Mouse (Mus musculus): ENCODE data around the gene Nyap2.

The Nyap2 gene

GRCm38 (mm10) chr1:81145576-81145975 lies 68.8 kb downstream of the Nyap2 start:
- H3K27me3 ChIP-seq (ENCODE audit: insufficient read depth, low read length) = no peaks in the 10 kb centered on the region
- no peak overlapping the region for H3K4me3 ChIP-seq (replicated peaks; ENCODE audit: low read length)
- no peaks in the 10 kb centered on the region for H3K36me3 ChIP-seq (ENCODE audit: insufficient read depth, low read length)
- H3K4me1 ChIP-seq (replicated peaks; ENCODE audit: low read depth, low read length) = no peaks in the 10 kb centered on the region
- no peaks in the 10 kb centered on the region for H3K9me3 ChIP-seq (ENCODE audit: low read length)
- no peak for TF ChIP-seq POU5F1 (IDR thresholded peaks at IDR 0.05; ENCODE audit: borderline replicate concordance, low read length)
- no peak for TF ChIP-seq NANOG (IDR thresholded peaks at IDR 0.05; ENCODE audit: borderline replicate concordance, low read length)
- TF ChIP-seq CTCF (conservative IDR thresholded peaks at IDR 0.05; ENCODE audit: low read length) = no peak

GRCm38 (mm10) chr1:81169245-81169644 lies 92.5 kb downstream of the Nyap2 start:
- Histone ChIP-seq H3K36me3 (ENCODE audit: insufficient read depth, low read length) (no peaks in the 10 kb centered on the region), H3K9me3 (ENCODE audit: low read length) (no peaks in the 10 kb centered on the region), H3K4me1 (replicated peaks; ENCODE audit: low read depth, low read length) (no peaks in the 10 kb centered on the region), H3K4me3 (replicated peaks; ENCODE audit: low read length) (no peak overlapping the region), H3K27me3 (ENCODE audit: insufficient read depth, low read length) (no peaks in the 10 kb centered on the region)
- TF ChIP-seq CTCF (conservative IDR thresholded peaks at IDR 0.05; ENCODE audit: low read length) (no peak), NANOG (IDR thresholded peaks at IDR 0.05; ENCODE audit: borderline replicate concordance, low read length) (no peak), POU5F1 (IDR thresholded peaks at IDR 0.05; ENCODE audit: borderline replicate concordance, low read length) (no peak)

- no peaks in the 10 kb centered on the region for H3K36me3 ChIP-seq (ENCODE audit: insufficient read depth, low read length)
- H3K27me3 ChIP-seq (ENCODE audit: insufficient read depth, low read length) = no peaks in the 10 kb centered on the region
- no peak overlapping the region for H3K4me3 ChIP-seq (replicated peaks; ENCODE audit: low read length)
- TF ChIP-seq POU5F1 (IDR thresholded peaks at IDR 0.05; ENCODE audit: borderline replicate concordance, low read length) (no peak), CTCF (conservative IDR thresholded peaks at IDR 0.05; ENCODE audit: low read length) (no peak), NANOG (IDR thresholded peaks at IDR 0.05; ENCODE audit: borderline replicate concordance, low read length) (no peak)
- H3K4me1 ChIP-seq (replicated peaks; ENCODE audit: low read depth, low read length) = no peaks in the 10 kb centered on the region
- no peaks in the 10 kb centered on the region for H3K9me3 ChIP-seq (ENCODE audit: low read length)
Measured at GRCm38 (mm10) chr1:81172703-81173102, 96.0 kb downstream of the Nyap2 start.

- Histone ChIP-seq H3K36me3 (ENCODE audit: insufficient read depth, low read length) (no peaks in the 10 kb centered on the region), H3K9me3 (ENCODE audit: low read length) (no peaks in the 10 kb centered on the region), H3K27me3 (ENCODE audit: insufficient read depth, low read length) (no peaks in the 10 kb centered on the region), H3K4me3 (replicated peaks; ENCODE audit: low read length) (no peak overlapping the region), H3K4me1 (replicated peaks; ENCODE audit: low read depth, low read length) (no peaks in the 10 kb centered on the region)
- no peak for TF ChIP-seq POU5F1 (IDR thresholded peaks at IDR 0.05; ENCODE audit: borderline replicate concordance, low read length)
- no peak for TF ChIP-seq NANOG (IDR thresholded peaks at IDR 0.05; ENCODE audit: borderline replicate concordance, low read length)
- no peak for TF ChIP-seq CTCF (conservative IDR thresholded peaks at IDR 0.05; ENCODE audit: low read length)
Measured at GRCm38 (mm10) chr1:81173303-81173702, 96.6 kb downstream of the Nyap2 start.

- no peak for TF ChIP-seq CTCF (conservative IDR thresholded peaks at IDR 0.05; ENCODE audit: low read length)
- no peak for TF ChIP-seq NANOG (IDR thresholded peaks at IDR 0.05; ENCODE audit: borderline replicate concordance, low read length)
- no peak for TF ChIP-seq POU5F1 (IDR thresholded peaks at IDR 0.05; ENCODE audit: borderline replicate concordance, low read length)
- Histone ChIP-seq H3K27me3 (ENCODE audit: insufficient read depth, low read length) (no peaks in the 10 kb centered on the region), H3K36me3 (ENCODE audit: insufficient read depth, low read length) (no peaks in the 10 kb centered on the region), H3K9me3 (ENCODE audit: low read length) (no peaks in the 10 kb centered on the region), H3K4me1 (replicated peaks; ENCODE audit: low read depth, low read length) (no peaks in the 10 kb centered on the region), H3K4me3 (replicated peaks; ENCODE audit: low read length) (no peak overlapping the region)
Measured at GRCm38 (mm10) chr1:81179725-81180124, 103.0 kb downstream of the Nyap2 start.

- H3K4me1 ChIP-seq (replicated peaks; ENCODE audit: low read depth, low read length) = no peaks in the 10 kb centered on the region
- TF ChIP-seq POU5F1 (IDR thresholded peaks at IDR 0.05; ENCODE audit: borderline replicate concordance, low read length) (no peak), CTCF (conservative IDR thresholded peaks at IDR 0.05; ENCODE audit: low read length) (no peak), NANOG (IDR thresholded peaks at IDR 0.05; ENCODE audit: borderline replicate concordance, low read length) (no peak)
- no peaks in the 10 kb centered on the region for H3K27me3 ChIP-seq (ENCODE audit: insufficient read depth, low read length)
- no peak overlapping the region for H3K4me3 ChIP-seq (replicated peaks; ENCODE audit: low read length)
- no peaks in the 10 kb centered on the region for H3K9me3 ChIP-seq (ENCODE audit: low read length)
- H3K36me3 ChIP-seq (ENCODE audit: insufficient read depth, low read length) = no peaks in the 10 kb centered on the region
Measured at GRCm38 (mm10) chr1:81180686-81181085, 103.9 kb downstream of the Nyap2 start.

GRCm38 (mm10) chr1:81209536-81209935 lies 132.8 kb downstream of the Nyap2 start:
- H3K27me3 ChIP-seq (ENCODE audit: insufficient read depth, low read length) = no peaks in the 10 kb centered on the region
- H3K9me3 ChIP-seq (ENCODE audit: low read length) = no peaks in the 10 kb centered on the region

GRCm38 (mm10) chr1:81211491-81211890 lies 134.7 kb downstream of the Nyap2 start:
- no peaks in the 10 kb centered on the region for H3K36me3 ChIP-seq (ENCODE audit: insufficient read depth, low read length)
- no peaks in the 10 kb centered on the region for H3K27me3 ChIP-seq (ENCODE audit: insufficient read depth, low read length)
- no peaks in the 10 kb centered on the region for H3K9me3 ChIP-seq (ENCODE audit: low read length)
- H3K4me3 ChIP-seq (replicated peaks; ENCODE audit: low read length) = no peak overlapping the region
- no peak for TF ChIP-seq NANOG (IDR thresholded peaks at IDR 0.05; ENCODE audit: borderline replicate concordance, low read length)
- no peak for TF ChIP-seq POU5F1 (IDR thresholded peaks at IDR 0.05; ENCODE audit: borderline replicate concordance, low read length)
- TF ChIP-seq CTCF (conservative IDR thresholded peaks at IDR 0.05; ENCODE audit: low read length) = no peak
- H3K4me1 ChIP-seq (replicated peaks; ENCODE audit: low read depth, low read length) = no peaks in the 10 kb centered on the region

More at GRCm38 (mm10) chr1:81209536-81209935, 132.8 kb downstream of the Nyap2 start:
- Histone ChIP-seq H3K36me3 (ENCODE audit: insufficient read depth, low read length) (no peaks in the 10 kb centered on the region), H3K4me3 (replicated peaks; ENCODE audit: low read length) (no peak overlapping the region), H3K4me1 (replicated peaks; ENCODE audit: low read depth, low read length) (no peaks in the 10 kb centered on the region)
- no peak for TF ChIP-seq CTCF (conservative IDR thresholded peaks at IDR 0.05; ENCODE audit: low read length)
- no peak for TF ChIP-seq NANOG (IDR thresholded peaks at IDR 0.05; ENCODE audit: borderline replicate concordance, low read length)
- TF ChIP-seq POU5F1 (IDR thresholded peaks at IDR 0.05; ENCODE audit: borderline replicate concordance, low read length) = no peak

- H3K4me3 ChIP-seq (replicated peaks; ENCODE audit: low read length) = no peak overlapping the region
- no peaks in the 10 kb centered on the region for H3K27me3 ChIP-seq (ENCODE audit: insufficient read depth, low read length)
- no peaks in the 10 kb centered on the region for H3K4me1 ChIP-seq (replicated peaks; ENCODE audit: low read depth, low read length)
- TF ChIP-seq POU5F1 (IDR thresholded peaks at IDR 0.05; ENCODE audit: borderline replicate concordance, low read length) = no peak
- TF ChIP-seq NANOG (IDR thresholded peaks at IDR 0.05; ENCODE audit: borderline replicate concordance, low read length) = no peak
- no peak for TF ChIP-seq CTCF (conservative IDR thresholded peaks at IDR 0.05; ENCODE audit: low read length)
- H3K36me3 ChIP-seq (ENCODE audit: insufficient read depth, low read length) = no peaks in the 10 kb centered on the region
- peaks cover 8% of the 10 kb centered on the region; the same call in 1 of the 2 replicates for H3K9me3 ChIP-seq (ENCODE audit: low read length)
Measured at GRCm38 (mm10) chr1:81219790-81220189, 143.0 kb downstream of the Nyap2 start.

All from E14TG2a.4 (cell line).